Mouse (Mus musculus): ENCODE measurements at regions not wholly inside any gene's neighbourhood (a gene's known extent, or its start where the extent isn't known, plus 50 kb on each side); places are given as distances from the start of the nearest gene placed in this dataset.

- TF ChIP-seq GATA1 (IDR thresholded peaks at IDR 0.05; ENCODE audit: borderline replicate concordance, low read length) (no peak), FLI1 (IDR thresholded peaks at IDR 0.05; ENCODE audit: low read length) (no peak)
Measured at GRCm38 (mm10) chr16:76232680-76233079, 140.9 kb downstream of the Nrip1 start.
